Mouse (Mus musculus): ENCODE measurements around the gene Xrcc4. TPM values are rescaled to one million over a fixed set of nuclear protein-coding genes. Genes with fewer than 3 reads are reported as not detected.

Gene Xrcc4
- total RNA-seq, 1 experiment, result 11.5 TPM

DNA sequence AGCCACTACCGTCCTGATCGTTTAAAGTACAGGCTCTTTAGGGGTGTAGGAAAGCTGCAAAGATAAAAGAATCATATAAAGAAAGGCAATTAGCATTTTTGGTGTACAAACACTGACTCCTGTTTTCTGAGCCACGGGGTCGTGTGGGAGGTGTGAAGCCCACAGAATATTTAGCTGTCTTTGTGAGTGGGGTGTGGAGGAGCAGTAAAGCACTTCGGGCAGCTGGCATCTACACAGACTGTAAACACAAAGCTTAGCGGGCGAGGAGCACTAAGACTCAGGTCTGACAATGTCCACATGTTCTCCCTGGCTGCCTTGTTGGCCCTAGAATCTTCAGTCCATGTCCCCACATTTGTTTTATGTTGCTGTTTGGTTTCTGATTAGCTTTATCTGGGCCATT, 16.7 kb upstream of the Xrcc4 start:
- no peak overlapping the region for H3K27ac ChIP-seq (ENCODE audit: insufficient read depth, low read depth, low read length, poor library complexity, severe bottlenecking)
- no peak for DNase-seq (ENCODE audit: low read depth, low spot score)
- peaks cover 9% of the 10 kb centered on the region for H3K36me3 ChIP-seq (ENCODE audit: control insufficient read depth, insufficient read depth, low read length, poor library complexity, severe bottlenecking)
- H3K9me3 ChIP-seq (ENCODE audit: control insufficient read depth, insufficient read depth, low read depth, low read length), result no peaks in the 10 kb centered on the region
- in situ Hi-C loops (cut with MboI; ENCODE audit: low sequenced_read_pairs in 2 of 2, unreplicated experiment in 2 of 2), result no loop called here
- TF ChIP-seq MAFK (IDR thresholded peaks at IDR 0.05; ENCODE audit: insufficient read depth, low read depth, low read length) (no peak), ZC3H11A (IDR thresholded peaks at IDR 0.05; ENCODE audit: borderline replicate concordance, low read depth, low read length) (no peak), ZNF384 (IDR thresholded peaks at IDR 0.05; ENCODE audit: low read depth, low read length) (no peak), CHD2 (IDR thresholded peaks at IDR 0.05; ENCODE audit: low read depth, low read length) (no peak), HCFC1 (IDR thresholded peaks at IDR 0.05; ENCODE audit: borderline replicate concordance, insufficient read depth, low read length) (no peak)
- no peak overlapping the region for H3K9ac ChIP-seq (ENCODE audit: insufficient read depth, low read depth, low read length, poor library complexity, severe bottlenecking)
- no peak overlapping the region for H3K4me3 ChIP-seq (ENCODE audit: insufficient read depth in 1 of 2, low read depth in 1 of 2, low read length in 2 of 2, poor library complexity in 1 of 2, severe bottlenecking in 1 of 2)
- H3K4me1 ChIP-seq (ENCODE audit: control insufficient read depth in 2 of 2, insufficient read depth in 2 of 2, low read length in 2 of 2, poor library complexity in 1 of 2), result no peaks in the 10 kb centered on the region; a peak in 1 of 4 replicates

DNA sequence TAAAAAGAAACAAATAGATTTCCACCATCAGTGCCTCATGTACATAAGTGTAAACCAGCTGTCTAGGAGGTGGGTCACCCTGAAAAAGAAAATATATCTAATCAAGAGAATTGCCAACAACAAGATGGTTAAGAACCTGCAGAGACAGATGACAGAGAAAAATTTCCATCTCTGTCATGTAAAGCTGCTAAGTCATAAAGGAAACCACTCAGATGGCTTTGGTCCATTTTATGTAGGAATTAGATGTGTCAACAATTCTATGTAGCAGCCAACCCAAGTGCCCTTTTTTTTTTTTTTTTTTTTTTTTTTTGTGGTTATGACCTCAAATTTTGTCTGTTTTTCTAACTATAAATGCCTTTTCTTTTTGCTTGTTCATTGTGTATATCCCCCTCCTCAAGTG, 12.1 kb upstream of the Xrcc4 start:
- H3K9ac ChIP-seq (ENCODE audit: insufficient read depth, low read depth, low read length, poor library complexity, severe bottlenecking), result no peak overlapping the region
- in situ Hi-C loops (cut with MboI; ENCODE audit: low sequenced_read_pairs in 2 of 2, unreplicated experiment in 2 of 2), result no loop called here
- H3K9me3 ChIP-seq (ENCODE audit: control insufficient read depth, insufficient read depth, low read depth, low read length), result no peaks in the 10 kb centered on the region
- no peak overlapping the region for H3K4me3 ChIP-seq (ENCODE audit: insufficient read depth in 1 of 2, low read depth in 1 of 2, low read length in 2 of 2, poor library complexity in 1 of 2, severe bottlenecking in 1 of 2)
- no peaks in the 10 kb centered on the region for H3K4me1 ChIP-seq (ENCODE audit: control insufficient read depth in 2 of 2, insufficient read depth in 2 of 2, low read length in 2 of 2, poor library complexity in 1 of 2)
- no peak overlapping the region for H3K27ac ChIP-seq (ENCODE audit: insufficient read depth, low read depth, low read length, poor library complexity, severe bottlenecking)
- TF ChIP-seq HCFC1 (IDR thresholded peaks at IDR 0.05; ENCODE audit: borderline replicate concordance, insufficient read depth, low read length) (no peak), ZNF384 (IDR thresholded peaks at IDR 0.05; ENCODE audit: low read depth, low read length) (peak; percentile 11; the same call in 1 of the 2 replicates)
- H3K36me3 ChIP-seq (ENCODE audit: control insufficient read depth, insufficient read depth, low read length, poor library complexity, severe bottlenecking), result peaks cover 9% of the 10 kb centered on the region
- DNase-seq (ENCODE audit: low read depth, low spot score), result no peak

DNA sequence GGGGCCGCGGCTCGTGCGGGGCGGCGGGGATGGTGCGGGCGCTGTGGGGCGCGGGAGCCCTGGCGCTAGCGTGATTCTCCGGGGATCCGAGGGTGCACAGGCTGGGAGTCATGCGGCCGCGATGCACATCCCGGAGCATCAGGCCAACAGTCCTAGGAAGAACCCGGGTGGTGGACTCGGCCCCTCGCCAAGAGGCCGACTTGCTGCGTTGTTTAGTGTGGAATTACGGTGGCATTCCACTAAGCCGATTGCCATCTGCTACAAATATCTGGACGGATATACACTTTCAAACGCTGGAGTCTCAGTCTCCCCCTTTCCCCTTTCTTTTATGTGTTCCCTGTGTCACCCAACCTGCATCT, 396 bp upstream of the Xrcc4 start:
- no peaks in the 10 kb centered on the region for H3K36me3 ChIP-seq (ENCODE audit: control insufficient read depth, insufficient read depth, low read length, poor library complexity, severe bottlenecking)
- H3K9ac ChIP-seq (ENCODE audit: insufficient read depth, low read depth, low read length, poor library complexity, severe bottlenecking), result peak overlapping the region; percentile 98
- H3K4me3 ChIP-seq (ENCODE audit: insufficient read depth in 1 of 2, low read depth in 1 of 2, low read length in 2 of 2, poor library complexity in 1 of 2, severe bottlenecking in 1 of 2), result peak overlapping the region; percentile 84 to 98
- H3K27ac ChIP-seq (ENCODE audit: insufficient read depth, low read depth, low read length, poor library complexity, severe bottlenecking), result peak overlapping the region; percentile 81
- TF ChIP-seq ZC3H11A (IDR thresholded peaks at IDR 0.05; ENCODE audit: borderline replicate concordance, low read depth, low read length), result no peak
- no peak for TF ChIP-seq MAFK (IDR thresholded peaks at IDR 0.05; ENCODE audit: insufficient read depth, low read depth, low read length)
- TF ChIP-seq CHD2 (IDR thresholded peaks at IDR 0.05; ENCODE audit: low read depth, low read length), result no peak
- TF ChIP-seq ZNF384 (IDR thresholded peaks at IDR 0.05; ENCODE audit: low read depth, low read length), result no peak
- TF ChIP-seq HCFC1 (IDR thresholded peaks at IDR 0.05; ENCODE audit: borderline replicate concordance, insufficient read depth, low read length), result no peak
- H3K4me1 ChIP-seq (ENCODE audit: control insufficient read depth in 2 of 2, insufficient read depth in 2 of 2, low read length in 2 of 2, poor library complexity in 1 of 2), result peaks cover 0 to 4% of the 10 kb centered on the region in 2 experiments; a peak in 1 of 4 replicates
- no peak for DNase-seq (ENCODE audit: low read depth, low spot score)
- H3K9me3 ChIP-seq (ENCODE audit: control insufficient read depth, insufficient read depth, low read depth, low read length), result no peaks in the 10 kb centered on the region
- in situ Hi-C loops (cut with MboI; ENCODE audit: low sequenced_read_pairs in 2 of 2, unreplicated experiment in 2 of 2), result no loop called here

DNA sequence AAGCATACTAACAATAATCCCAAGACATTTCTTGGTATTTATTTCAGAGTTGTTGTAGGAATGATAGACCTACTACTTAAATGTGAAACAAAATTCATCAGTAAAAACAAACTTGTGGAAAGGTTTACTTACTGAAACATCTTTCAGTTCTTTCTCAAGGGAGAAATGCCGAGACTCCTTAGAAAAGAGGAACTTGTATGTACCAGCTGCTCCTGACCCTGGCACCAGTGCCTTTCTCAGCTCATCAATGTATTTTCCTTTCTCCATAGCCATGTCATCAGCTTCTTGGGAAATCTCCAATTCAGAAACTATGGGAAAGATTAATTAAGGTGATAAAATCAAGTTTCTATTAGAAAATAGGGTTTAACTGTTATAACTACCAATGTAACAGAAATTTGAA, 27.5 kb downstream of the Xrcc4 start:
- Histone ChIP-seq H3K9ac (ENCODE audit: insufficient read depth, low read depth, low read length, poor library complexity, severe bottlenecking) (no peak overlapping the region), H3K36me3 (ENCODE audit: control insufficient read depth, insufficient read depth, low read length, poor library complexity, severe bottlenecking) (no peaks in the 10 kb centered on the region), H3K4me3 (ENCODE audit: insufficient read depth in 1 of 2, low read depth in 1 of 2, low read length in 2 of 2, poor library complexity in 1 of 2, severe bottlenecking in 1 of 2) (no peak overlapping the region), H3K9me3 (ENCODE audit: control insufficient read depth, insufficient read depth, low read depth, low read length) (no peaks in the 10 kb centered on the region), H3K27ac (ENCODE audit: insufficient read depth, low read depth, low read length, poor library complexity, severe bottlenecking) (no peak overlapping the region), H3K4me1 (ENCODE audit: control insufficient read depth in 2 of 2, insufficient read depth in 2 of 2, low read length in 2 of 2, poor library complexity in 1 of 2) (no peaks in the 10 kb centered on the region)
- TF ChIP-seq ZNF384 (IDR thresholded peaks at IDR 0.05; ENCODE audit: low read depth, low read length), result no peak
- TF ChIP-seq MAFK (IDR thresholded peaks at IDR 0.05; ENCODE audit: insufficient read depth, low read depth, low read length), result no peak
- TF ChIP-seq HCFC1 (IDR thresholded peaks at IDR 0.05; ENCODE audit: borderline replicate concordance, insufficient read depth, low read length), result no peak
- TF ChIP-seq CHD2 (IDR thresholded peaks at IDR 0.05; ENCODE audit: low read depth, low read length), result no peak
- no peak for TF ChIP-seq ZC3H11A (IDR thresholded peaks at IDR 0.05; ENCODE audit: borderline replicate concordance, low read depth, low read length)
- DNase-seq (ENCODE audit: low read depth, low spot score), result no peak
- in situ Hi-C loops (cut with MboI; ENCODE audit: low sequenced_read_pairs in 2 of 2, unreplicated experiment in 2 of 2), result no loop called here

GRCm38 (mm10) chr13:90052408-90052807, 37.0 kb downstream of the Xrcc4 start:
- H3K9me3 ChIP-seq (ENCODE audit: control insufficient read depth, insufficient read depth, low read depth, low read length), result no peaks in the 10 kb centered on the region
- H3K4me1 ChIP-seq (ENCODE audit: control insufficient read depth in 2 of 2, insufficient read depth in 2 of 2, low read length in 2 of 2, poor library complexity in 1 of 2), result no peaks in the 10 kb centered on the region
- H3K27ac ChIP-seq (ENCODE audit: insufficient read depth, low read depth, low read length, poor library complexity, severe bottlenecking), result no peak overlapping the region
- no peak overlapping the region for H3K9ac ChIP-seq (ENCODE audit: insufficient read depth, low read depth, low read length, poor library complexity, severe bottlenecking)
- no peak for TF ChIP-seq ZNF384 (IDR thresholded peaks at IDR 0.05; ENCODE audit: low read depth, low read length)
- no peak for TF ChIP-seq HCFC1 (IDR thresholded peaks at IDR 0.05; ENCODE audit: borderline replicate concordance, insufficient read depth, low read length)
- TF ChIP-seq ZC3H11A (IDR thresholded peaks at IDR 0.05; ENCODE audit: borderline replicate concordance, low read depth, low read length), result no peak
- no peak for TF ChIP-seq MAFK (IDR thresholded peaks at IDR 0.05; ENCODE audit: insufficient read depth, low read depth, low read length)
- no peak for TF ChIP-seq CHD2 (IDR thresholded peaks at IDR 0.05; ENCODE audit: low read depth, low read length)
- no peak overlapping the region for H3K4me3 ChIP-seq (ENCODE audit: insufficient read depth in 1 of 2, low read depth in 1 of 2, low read length in 2 of 2, poor library complexity in 1 of 2, severe bottlenecking in 1 of 2)
- H3K36me3 ChIP-seq (ENCODE audit: control insufficient read depth, insufficient read depth, low read length, poor library complexity, severe bottlenecking), result no peaks in the 10 kb centered on the region
- no peak for DNase-seq (ENCODE audit: low read depth, low spot score)
- in situ Hi-C loops (cut with MboI; ENCODE audit: low sequenced_read_pairs in 2 of 2, unreplicated experiment in 2 of 2), result no loop called here

Data from ES-E14 (cell line).